Mouse (Mus musculus): ENCODE measurements at regions not wholly inside any gene's neighbourhood (a gene's known extent, or its start where the extent isn't known, plus 50 kb on each side); places are given as distances from the start of the nearest gene placed in this dataset.
A peak's percentile ranks its signal among the peaks of the same experiment; 100 is the strongest.

GRCm38 (mm10) chr1:42755958-42756357, 60.4 kb downstream of the Pou3f3 start:
- peak; percentile 46 for DNase-seq

DNA sequence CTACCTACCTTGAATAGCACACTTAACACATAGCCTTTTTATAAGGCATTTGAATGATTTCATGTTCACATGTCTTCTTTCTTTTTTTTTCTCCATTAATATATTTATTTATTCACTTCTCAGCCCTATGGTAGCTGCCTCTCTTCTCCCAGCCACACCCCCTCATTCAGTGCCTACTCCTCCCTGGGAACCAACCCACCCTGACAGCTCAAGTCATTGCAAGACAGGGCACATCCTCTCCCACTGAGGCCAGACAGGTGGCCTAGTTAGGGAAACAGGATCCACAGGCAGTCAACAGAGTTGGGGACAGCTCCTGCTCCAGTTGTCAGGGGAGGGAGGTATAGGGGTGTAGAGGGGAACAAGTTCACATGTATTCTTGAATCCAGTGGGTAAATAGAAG, 60.9 kb downstream of the Pou3f3 start:
- no peak for DNase-seq

DNA sequence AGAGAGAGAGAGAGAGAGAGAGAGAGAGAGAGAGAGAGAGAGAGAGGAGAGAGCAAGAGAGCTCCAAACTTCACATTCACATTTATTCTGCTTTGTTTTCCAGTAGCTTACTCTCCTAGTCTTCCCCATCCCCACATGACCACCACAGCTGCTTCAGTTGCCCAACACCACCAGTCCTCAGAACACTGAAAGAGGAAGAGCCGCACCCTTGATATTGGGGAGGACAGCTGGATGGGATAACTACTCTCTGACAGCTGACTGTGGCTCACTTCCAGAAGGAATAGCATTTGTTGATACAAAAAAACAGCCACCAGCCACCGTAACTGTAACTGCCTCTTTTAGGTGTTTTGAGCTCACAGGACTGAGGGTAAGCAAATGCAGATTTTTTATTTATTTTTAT, 67.9 kb downstream of the Pou3f3 start:
- DNase-seq = no peak

DNA sequence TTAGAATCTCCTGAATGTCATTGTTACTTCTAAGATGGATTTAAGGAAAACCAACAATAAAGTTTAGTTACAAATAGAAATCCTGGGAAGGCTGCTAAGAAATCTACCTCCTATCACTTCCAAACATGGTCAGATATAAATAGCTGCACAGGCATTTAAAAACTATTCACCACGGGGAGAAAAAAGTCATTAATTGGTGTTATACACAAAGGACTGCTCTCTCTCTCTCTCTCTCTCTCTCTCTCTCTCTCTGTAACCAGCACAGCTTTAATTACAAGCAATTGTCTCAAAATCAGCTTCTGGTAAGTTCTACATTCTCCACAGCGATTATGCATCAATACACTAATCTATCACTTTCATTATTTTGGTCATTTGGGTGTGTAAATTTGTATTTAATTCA, 68.5 kb downstream of the Pou3f3 start:
- no peak for DNase-seq

- DNase-seq = no peak
Measured at GRCm38 (mm10) chr1:42770085-42770484, 74.5 kb downstream of the Pou3f3 start.

- DNase-seq = no peak
Measured at GRCm38 (mm10) chr1:42772000-42772399, 76.4 kb downstream of the Pou3f3 start.

DNA sequence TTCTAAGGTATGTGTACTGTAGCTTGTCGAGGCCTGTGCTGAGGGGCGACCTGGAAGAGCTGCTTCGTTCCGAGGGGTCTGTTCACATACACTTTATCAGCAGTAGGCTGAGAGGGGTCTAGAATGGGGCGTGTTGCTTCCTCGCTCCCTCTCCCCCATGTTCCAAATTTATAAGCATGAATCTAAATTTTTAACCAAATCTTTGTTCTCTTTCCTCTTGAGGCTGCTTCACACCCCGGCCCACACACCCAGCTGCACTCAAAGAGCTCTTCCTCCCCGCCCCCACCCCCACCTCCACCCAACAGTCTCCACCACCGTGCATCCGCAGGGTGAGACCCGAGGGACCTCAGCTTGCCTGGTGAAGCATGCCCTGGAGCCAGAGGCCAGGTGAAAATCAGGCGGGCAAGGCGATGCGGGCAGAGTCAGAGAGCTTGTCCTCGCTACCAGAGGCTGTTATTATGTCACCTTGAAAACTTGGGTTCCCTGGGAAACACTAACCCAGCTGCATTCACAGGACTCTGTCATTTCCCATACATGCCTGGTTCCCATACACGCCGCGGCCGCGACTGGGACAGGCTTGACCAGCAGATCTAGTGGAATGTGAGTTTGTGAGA, 77.1 kb upstream of the Mrps9 start:
- DNase-seq = peak; percentile 70

DNA sequence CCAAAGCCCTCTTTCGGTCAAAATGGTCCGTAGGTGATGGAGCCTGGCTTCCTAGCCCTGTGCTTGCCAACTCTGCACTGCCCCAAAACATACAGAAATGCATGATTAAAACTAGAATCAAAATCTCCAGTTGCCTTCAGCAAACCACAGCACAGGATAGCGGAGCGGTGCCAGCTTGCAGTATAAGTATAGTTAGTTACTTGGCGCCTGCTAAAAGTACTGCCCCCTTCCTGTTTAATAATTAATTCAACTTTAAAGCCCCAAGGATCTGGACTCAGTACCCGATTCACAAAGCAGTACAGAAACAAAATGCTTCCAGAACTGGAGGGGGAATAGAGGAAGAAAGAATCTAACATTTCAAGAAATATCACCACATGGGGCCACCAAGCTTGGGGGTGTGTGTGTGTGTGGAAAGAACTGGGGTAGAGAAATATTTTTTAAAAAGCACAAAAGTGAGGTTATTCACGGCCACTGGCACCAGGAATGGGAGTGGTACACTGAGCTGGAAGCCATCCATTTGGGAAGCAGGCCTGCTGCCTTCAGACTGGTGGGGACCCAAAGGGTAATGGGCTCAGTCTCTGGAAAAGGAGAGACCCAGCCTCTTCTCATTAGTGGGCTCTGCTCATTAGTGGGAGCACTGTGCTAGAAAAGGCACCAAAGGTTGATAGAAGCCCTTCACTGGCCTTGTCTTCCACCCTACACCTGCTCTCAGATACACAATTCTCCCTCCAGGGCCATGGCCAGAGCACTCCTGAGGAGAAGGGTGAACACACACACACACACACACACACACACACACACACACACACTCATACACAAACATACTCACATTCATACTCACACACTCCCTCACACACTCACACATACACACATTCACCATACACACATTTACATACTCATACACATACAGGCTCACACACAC, 75.8 kb upstream of the Mrps9 start:
- peak; percentile 70 for DNase-seq

- peak; percentile 52 for DNase-seq
Measured at GRCm38 (mm10) chr1:42775893-42776287, 75.1 kb upstream of the Mrps9 start.

- DNase-seq = no peak
Measured at GRCm38 (mm10) chr1:42777416-42777815, 73.6 kb upstream of the Mrps9 start.

DNA sequence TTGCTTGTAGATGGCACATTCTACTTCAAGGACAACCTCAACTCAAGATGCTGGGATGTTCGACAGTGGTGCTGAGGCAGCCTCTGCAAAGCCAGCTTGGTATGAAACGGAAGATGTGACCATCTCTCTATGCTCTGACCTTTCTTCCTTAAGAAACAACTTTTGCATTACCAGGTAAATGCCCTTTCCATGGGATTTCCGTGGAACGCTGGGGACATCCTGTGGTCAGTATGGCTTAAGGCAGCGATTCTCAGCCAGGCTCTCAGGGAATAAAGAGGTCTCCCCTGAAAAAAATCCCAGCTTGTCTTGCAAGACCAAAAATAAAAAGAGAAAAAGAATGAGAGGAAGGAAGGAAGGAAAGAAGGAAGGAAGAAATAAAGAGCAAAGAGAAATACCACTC, 71.3 kb upstream of the Mrps9 start:
- peak; percentile 71 for DNase-seq

GRCm38 (mm10) chr1:42780266-42780665, 70.8 kb upstream of the Mrps9 start:
- DNase-seq = no peak

DNA sequence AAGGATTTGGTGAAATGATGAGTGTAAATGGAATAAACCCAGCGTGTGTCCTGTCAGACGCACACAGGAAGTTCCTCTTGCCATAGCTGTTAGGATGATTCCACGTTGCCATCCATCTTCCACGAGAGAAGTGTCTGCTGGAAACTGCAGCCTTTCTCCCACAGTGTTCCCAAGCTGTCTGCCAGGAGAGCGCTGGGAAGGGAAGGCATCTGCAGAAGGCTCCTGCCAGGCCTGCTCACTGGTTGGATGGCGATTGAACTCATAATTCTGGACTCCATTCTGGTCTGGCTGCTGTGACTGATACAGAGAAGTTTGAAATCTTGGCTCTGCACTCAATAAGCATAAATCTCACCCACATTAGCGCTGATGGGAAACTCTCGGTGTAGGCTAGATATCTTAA, 69.5 kb upstream of the Mrps9 start:
- DNase-seq = no peak

GRCm38 (mm10) chr1:42783072-42783672, 67.9 kb upstream of the Mrps9 start:
- DNase-seq = no peak

- DNase-seq = no peak
Measured at GRCm38 (mm10) chr1:42787240-42787639, 63.8 kb upstream of the Mrps9 start.

- DNase-seq = no peak
Measured at GRCm38 (mm10) chr1:42788413-42788812, 62.6 kb upstream of the Mrps9 start.

Data from kidney, postnatal 14 days (tissue).